Mouse (Mus musculus) splenic B cell, adult 2 months (primary cell): ENCODE data around the gene Pbx1.

Experiments
- DNase-seq: peaks from one replicate; pipeline ENCODE4 v3.0.0-alpha.2; 2011; ENCODE audit warnings: low read depth, low spot score
- H3K27me3 ChIP-seq: 2 replicates; pipeline ENCODE4 v1.6.1; 2012; ENCODE audit warnings: mild to moderate bottlenecking, low read length, moderate library complexity, mixed read lengths; ENCODE audit not compliant: control insufficient read depth, poor library complexity, insufficient read depth, severe bottlenecking
- H3K36me3 ChIP-seq: 2 replicates; pipeline ENCODE4 v1.6.1; 2012; ENCODE audit warnings: mild to moderate bottlenecking, low read length, moderate library complexity, mixed read lengths; ENCODE audit not compliant: control insufficient read depth, poor library complexity, insufficient read depth, severe bottlenecking

Gene Pbx1

GRCm38 (mm10) chr1:168356970-168357441 is 75.1 kb downstream of the Pbx1 start:
- no peak for DNase-seq
- H3K27me3 ChIP-seq = no peaks in the 10 kb centered on the region; the same call in 1 of the 2 replicates
- H3K36me3 ChIP-seq = no peaks in the 10 kb centered on the region

- Histone ChIP-seq H3K36me3 (no peaks in the 10 kb centered on the region), H3K27me3 (no peaks in the 10 kb centered on the region; the same call in 1 of the 2 replicates)
- DNase-seq = no peak
These were observed 76.0 kb downstream of the Pbx1 start for GRCm38 (mm10) chr1:168355985-168356556.

DNA sequence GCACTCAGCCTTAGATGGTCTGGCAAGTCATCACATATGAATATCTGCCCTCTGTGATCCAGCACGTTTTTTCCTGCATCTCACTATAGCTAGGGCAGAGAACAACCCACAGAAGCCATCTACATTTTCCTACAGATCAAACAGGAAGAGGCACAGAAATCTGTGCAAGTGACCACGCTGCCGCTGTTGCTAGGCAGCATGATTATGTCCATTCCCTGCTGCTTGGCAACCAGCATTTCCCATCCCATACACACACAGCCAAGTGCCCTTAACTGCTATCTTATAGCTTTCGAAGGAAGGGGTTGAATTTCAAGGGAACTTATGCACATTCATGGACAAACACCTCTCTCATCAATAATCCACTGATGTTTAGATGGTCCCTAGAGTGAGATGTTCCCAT is 77.1 kb downstream of the Pbx1 start:
- DNase-seq = no peak
- H3K36me3 ChIP-seq = no peaks in the 10 kb centered on the region
- H3K27me3 ChIP-seq = no peaks in the 10 kb centered on the region; the same call in 1 of the 2 replicates

DNA sequence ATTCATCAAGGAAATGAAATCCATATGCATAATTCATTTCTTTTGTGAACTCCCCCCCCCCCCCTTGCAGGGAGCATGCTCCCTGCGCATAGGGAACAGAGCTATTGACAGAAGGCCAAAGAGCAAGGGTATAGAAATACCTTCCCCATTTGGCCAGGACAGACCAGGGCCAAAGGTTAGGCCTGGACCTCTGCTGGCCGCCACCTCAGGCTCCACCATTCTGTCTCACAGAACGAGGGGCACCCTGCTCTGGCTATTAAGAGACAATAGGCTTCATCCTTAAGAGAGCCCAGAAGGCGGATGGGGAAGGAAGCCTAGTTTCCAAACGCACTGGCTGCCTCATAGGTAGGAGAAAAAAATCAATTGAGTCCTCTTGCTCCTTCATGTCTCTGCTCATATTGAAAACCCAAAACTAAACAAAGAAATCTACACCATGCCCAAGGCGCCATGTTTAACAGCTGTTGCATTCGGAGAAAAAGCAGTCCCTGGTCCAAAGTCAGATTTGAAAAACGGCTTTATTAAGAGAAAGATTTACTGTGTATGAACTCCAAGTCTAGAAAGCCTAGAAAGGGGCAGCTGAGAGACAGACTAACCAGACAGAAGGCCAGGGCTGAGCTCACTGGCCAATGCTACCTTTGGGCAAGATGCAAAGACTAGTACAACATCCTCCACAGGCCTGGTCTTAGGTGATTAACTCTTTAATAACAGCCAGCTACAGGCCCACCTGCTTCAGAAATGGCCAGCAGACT is 83.9 kb downstream of the Pbx1 start:
- Histone ChIP-seq H3K36me3 (0 out of 2 replicates have a peak, but pooled peaks cover 1% of the 10 kb centered on the region), H3K27me3 (no peaks in the 10 kb centered on the region)
- no peak for DNase-seq

GRCm38 (mm10) chr1:168344918-168345317 is 87.2 kb downstream of the Pbx1 start:
- H3K27me3 ChIP-seq = no peaks in the 10 kb centered on the region
- 0 out of 2 replicates have a peak, but pooled peaks cover 1% of the 10 kb centered on the region for H3K36me3 ChIP-seq
- no peak for DNase-seq

DNA sequence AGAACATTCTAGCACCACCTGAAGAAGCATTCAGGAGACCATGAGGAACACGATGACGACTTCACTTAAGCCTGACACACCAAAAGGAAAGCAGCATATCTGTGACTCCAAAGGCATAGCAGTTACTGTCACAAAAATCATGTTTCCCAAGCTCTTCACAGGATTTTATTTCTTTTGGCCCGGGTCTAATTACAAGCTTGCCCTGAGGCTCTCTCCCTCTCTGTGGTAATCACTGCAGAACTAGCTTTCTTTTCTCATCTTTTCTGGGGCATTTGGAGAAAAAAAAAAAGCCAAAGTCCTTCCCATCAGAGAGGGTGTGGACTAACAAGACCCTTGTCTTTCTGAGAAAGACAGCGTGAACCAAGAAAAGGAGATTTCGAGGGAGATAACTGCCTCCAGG is 87.8 kb downstream of the Pbx1 start:
- DNase-seq = no peak

GRCm38 (mm10) chr1:168342269-168342668 is 89.8 kb downstream of the Pbx1 start:
- Histone ChIP-seq H3K36me3 (no peaks in the 10 kb centered on the region), H3K27me3 (no peaks in the 10 kb centered on the region)
- DNase-seq = no peak

More for the DNA sequence above, 87.8 kb downstream of the Pbx1 start:
- Histone ChIP-seq H3K27me3 (no peaks in the 10 kb centered on the region), H3K36me3 (0 out of 2 replicates have a peak, but pooled peaks cover 1% of the 10 kb centered on the region)

- H3K27me3 ChIP-seq = no peaks in the 10 kb centered on the region
- H3K36me3 ChIP-seq = no peaks in the 10 kb centered on the region
- no peak for DNase-seq
These were observed 90.2 kb downstream of the Pbx1 start for GRCm38 (mm10) chr1:168341863-168342262.

DNA sequence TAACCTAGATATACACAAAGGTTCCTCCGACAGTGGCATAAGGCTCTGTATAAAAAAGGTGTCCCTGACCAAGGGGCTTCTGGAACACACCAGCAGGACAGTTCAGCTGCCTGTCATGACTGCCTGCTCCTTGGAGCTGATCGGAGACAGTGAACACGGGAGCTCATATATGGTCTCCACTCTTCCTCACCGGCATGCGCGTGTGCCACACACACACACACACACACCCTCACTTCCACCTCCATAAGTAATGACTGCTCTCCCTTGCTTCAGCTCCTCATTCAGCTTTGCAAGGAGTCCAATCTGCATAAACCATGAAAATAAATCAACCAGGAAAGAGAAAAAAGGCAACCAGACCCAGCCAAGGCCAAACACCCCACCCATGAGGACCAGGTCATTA is 90.7 kb downstream of the Pbx1 start:
- Histone ChIP-seq H3K27me3 (no peaks in the 10 kb centered on the region), H3K36me3 (no peaks in the 10 kb centered on the region)
- DNase-seq = no peak

- no peak for DNase-seq
- no peaks in the 10 kb centered on the region for H3K36me3 ChIP-seq
- no peaks in the 10 kb centered on the region for H3K27me3 ChIP-seq
These were observed 95.7 kb downstream of the Pbx1 start for GRCm38 (mm10) chr1:168336238-168336818.

DNA sequence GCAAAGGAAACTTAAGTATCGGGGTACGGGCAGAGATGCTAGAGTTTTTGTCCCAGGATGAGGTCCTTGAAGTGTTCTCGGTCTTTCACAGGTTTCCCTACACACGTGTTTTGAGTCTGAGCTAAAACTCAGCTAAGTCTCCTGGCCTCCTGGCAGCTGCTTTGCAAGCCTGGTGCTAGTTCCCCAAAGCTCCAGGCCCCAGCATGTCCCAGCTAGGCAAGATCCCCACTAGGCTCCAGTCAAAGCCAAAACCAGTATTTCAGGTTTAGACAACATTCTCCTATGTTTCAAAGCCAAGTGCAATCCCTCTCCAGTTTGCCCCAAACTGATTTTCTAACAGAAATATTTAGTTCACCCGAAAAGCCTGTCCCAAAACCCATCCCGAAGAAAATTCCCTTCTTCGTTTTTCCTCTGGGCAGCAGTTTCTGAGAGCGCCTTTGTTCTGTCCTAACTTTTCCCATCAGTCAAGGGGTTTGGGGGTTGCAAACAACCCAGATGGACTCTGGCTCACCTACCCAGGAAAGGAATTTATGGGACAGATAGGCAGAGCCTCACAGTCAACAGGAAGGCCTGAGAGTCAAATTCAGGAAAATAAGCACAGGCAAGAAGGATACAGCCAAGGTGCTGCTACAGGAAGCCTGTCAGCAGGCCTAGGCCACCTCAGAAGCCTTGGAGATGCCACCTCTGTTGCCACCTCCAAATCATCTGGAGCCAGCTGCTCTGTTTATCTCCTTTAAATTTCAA is 97.1 kb downstream of the Pbx1 start:
- no peak for DNase-seq
- Histone ChIP-seq H3K27me3 (no peaks in the 10 kb centered on the region), H3K36me3 (no peaks in the 10 kb centered on the region)

DNA sequence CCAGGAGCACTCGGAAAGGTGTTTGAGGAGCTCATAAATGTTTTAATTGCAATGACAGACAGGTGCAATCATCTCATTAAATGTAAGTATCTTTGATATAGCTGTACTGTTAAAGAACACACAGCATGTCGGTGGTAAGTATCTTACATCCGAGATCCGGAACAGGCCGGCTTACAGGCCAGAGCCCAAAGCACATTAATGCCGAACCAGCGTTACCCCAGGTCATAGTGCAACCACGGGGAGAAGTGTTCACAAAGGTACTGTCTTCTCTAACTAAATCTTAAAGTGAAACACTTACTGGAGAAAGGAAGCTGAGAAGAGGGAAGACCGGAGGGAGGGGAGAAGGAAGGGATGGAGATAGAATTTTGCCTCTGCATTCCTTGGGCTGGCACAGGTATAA is 100.0 kb downstream of the Pbx1 start:
- no peaks in the 10 kb centered on the region for H3K27me3 ChIP-seq
- no peak for DNase-seq

GRCm38 (mm10) chr1:168328236-168328605 is 103.8 kb downstream of the Pbx1 start:
- no peaks in the 10 kb centered on the region for H3K27me3 ChIP-seq
- no peak for DNase-seq

More for the DNA sequence above, 100.0 kb downstream of the Pbx1 start:
- H3K36me3 ChIP-seq = no peaks in the 10 kb centered on the region

GRCm38 (mm10) chr1:168327405-168328235 is 104.5 kb downstream of the Pbx1 start:
- no peaks in the 10 kb centered on the region for H3K36me3 ChIP-seq
- no peak for DNase-seq
- no peaks in the 10 kb centered on the region for H3K27me3 ChIP-seq

More at GRCm38 (mm10) chr1:168328236-168328605, 103.8 kb downstream of the Pbx1 start:
- H3K36me3 ChIP-seq = no peaks in the 10 kb centered on the region
